ENCODE assay signal across 22 mouse cellular contexts in genomic region chr3:69283085-69283847, GRCm38 (mm10). TPM values are rescaled to one million over a fixed set of nuclear protein-coding genes. Genes with fewer than 3 reads are reported as not detected.
DNase-seq lines count a peak whose midpoint lies in the region; ATAC-seq and TF ChIP-seq lines count a peak whose summit lies in the region.
"Had no signal": no experiment of that assay in that cellular context is flagged by ENCODE, and none has a peak within 500 bp of the region (broad histone marks: within the 10 kb centered on the region; RNA-seq: fewer than 3 reads in every experiment).

No protein-coding gene starts in this region.

- H3K9me3 ChIP-seq in liver, embryonic 16.5 days (replicated peaks; ENCODE audit: control insufficient read depth, low read length): no peaks in the 10 kb centered on the region; the same call in 1 of the 2 replicates
- H3K9me3 ChIP-seq in liver, embryonic 12.5 days (replicated peaks): no peaks in the 10 kb centered on the region
- no peaks in the 10 kb centered on the region for H3K9me3 ChIP-seq in forebrain, embryonic 13.5 days (replicated peaks)
- H3K9me3 ChIP-seq in kidney, embryonic 14.5 days (ENCODE audit: control insufficient read depth, low read length): no peaks in the 10 kb centered on the region
- H3K9me3 ChIP-seq: heart, embryonic 10.5 days; kidney, embryonic 15.5 days; neural tube, embryonic 12.5 days had no signal

- no peak for TF ChIP-seq CTCF in brain, embryonic 14.5 days (IDR thresholded peaks at IDR 0.05; ENCODE audit: borderline replicate concordance, extremely low read depth, insufficient read depth, insufficient read length)

- WGBS in liver, embryonic 16.5 days (ENCODE audit: insufficient replicate concordance): 57% methylated on average over 7 of the region's 7 CpGs
- 66% methylated on average over 7 of the region's 7 CpGs for WGBS in liver, embryonic 12.5 days (ENCODE audit: insufficient replicate concordance)
- 27% methylated on average over 7 of the region's 7 CpGs for WGBS in forebrain, embryonic 13.5 days
- WGBS in kidney, embryonic 14.5 days: 71% methylated on average over 7 of the region's 7 CpGs

- H3K9ac ChIP-seq in liver, embryonic 16.5 days (ENCODE audit: low read depth, low read length): no peak overlapping the region
- no peak overlapping the region for H3K9ac ChIP-seq in liver, embryonic 12.5 days
- no peak overlapping the region for H3K9ac ChIP-seq in forebrain, embryonic 13.5 days
- H3K9ac ChIP-seq in kidney, embryonic 14.5 days (ENCODE audit: low read depth, low read length): no peak overlapping the region
- H3K9ac ChIP-seq: hindbrain, embryonic 14.5 days; kidney, embryonic 15.5 days; liver, embryonic 14.5 days; neural tube, embryonic 12.5 days had no signal

- H3K4me2 ChIP-seq in liver, embryonic 16.5 days (ENCODE audit: low read depth, low read length): no peak overlapping the region
- no peak overlapping the region for H3K4me2 ChIP-seq in liver, embryonic 12.5 days
- no peak overlapping the region for H3K4me2 ChIP-seq in forebrain, embryonic 13.5 days
- no peak overlapping the region for H3K4me2 ChIP-seq in kidney, embryonic 14.5 days (replicated peaks; ENCODE audit: low read depth, low read length)
- H3K4me2 ChIP-seq: hindbrain, embryonic 14.5 days; kidney, embryonic 15.5 days; neural tube, embryonic 12.5 days had no signal

- no peak for TF ChIP-seq POLR2A in brain, embryonic 14.5 days (IDR thresholded peaks at IDR 0.05; ENCODE audit: borderline replicate concordance, extremely low read depth, insufficient read depth, insufficient read length, poor library complexity, severe bottlenecking)

- no peaks in the 10 kb centered on the region for H3K27me3 ChIP-seq in liver, embryonic 16.5 days (ENCODE audit: control insufficient read depth, insufficient read depth, low read depth, low read length)
- H3K27me3 ChIP-seq in liver, embryonic 12.5 days (replicated peaks): no peaks in the 10 kb centered on the region
- H3K27me3 ChIP-seq in forebrain, embryonic 13.5 days: no peaks in the 10 kb centered on the region
- no peaks in the 10 kb centered on the region for H3K27me3 ChIP-seq in kidney, embryonic 14.5 days (ENCODE audit: control insufficient read depth, insufficient read depth, low read length)
- H3K27me3 ChIP-seq: kidney, embryonic 15.5 days; neural tube, embryonic 12.5 days had no signal

- no peaks in the 10 kb centered on the region for H3K36me3 ChIP-seq in liver, embryonic 16.5 days (ENCODE audit: control insufficient read depth, insufficient read depth)
- no peaks in the 10 kb centered on the region for H3K36me3 ChIP-seq in liver, embryonic 12.5 days
- H3K36me3 ChIP-seq in forebrain, embryonic 13.5 days (ENCODE audit: poor library complexity, severe bottlenecking): no peaks in the 10 kb centered on the region
- no peaks in the 10 kb centered on the region for H3K36me3 ChIP-seq in kidney, embryonic 14.5 days (ENCODE audit: control insufficient read depth, insufficient read depth, low read length)
- H3K36me3 ChIP-seq: heart, embryonic 10.5 days; kidney, embryonic 15.5 days; neural tube, embryonic 12.5 days had no signal

- no peaks in the 10 kb centered on the region for H3K4me1 ChIP-seq in liver, embryonic 16.5 days (ENCODE audit: control insufficient read depth, low read depth, low read length)
- no peaks in the 10 kb centered on the region for H3K4me1 ChIP-seq in liver, embryonic 12.5 days
- H3K4me1 ChIP-seq in forebrain, embryonic 13.5 days: peaks cover 21% of the 10 kb centered on the region
- H3K4me1 ChIP-seq in kidney, embryonic 14.5 days (ENCODE audit: control insufficient read depth, insufficient read depth, low read length): no peaks in the 10 kb centered on the region
- H3K4me1 ChIP-seq: heart, embryonic 10.5 days; kidney, embryonic 15.5 days had no signal

- peak overlapping the region; percentile 18; the same call in 1 of the 2 replicates for H3K27ac ChIP-seq in liver, embryonic 16.5 days (ENCODE audit: low read length)
- H3K27ac ChIP-seq in liver, embryonic 12.5 days: no peak overlapping the region
- H3K27ac ChIP-seq in forebrain, embryonic 13.5 days: peak overlapping the region; percentile 32; the same call in 1 of the 2 replicates
- H3K27ac ChIP-seq in kidney, embryonic 14.5 days (ENCODE audit: low read depth, low read length): no peak overlapping the region
- H3K27ac ChIP-seq: heart, embryonic 10.5 days; hindbrain, embryonic 14.5 days; kidney, embryonic 15.5 days; left cerebral cortex, adult 2 months; liver, embryonic 14.5 days; neural tube, embryonic 12.5 days had no signal

- H3K4me3 ChIP-seq in liver, embryonic 16.5 days (ENCODE audit: low read depth, low read length): no peak overlapping the region
- H3K4me3 ChIP-seq in liver, embryonic 12.5 days: no peak overlapping the region
- H3K4me3 ChIP-seq in forebrain, embryonic 13.5 days: no peak overlapping the region
- H3K4me3 ChIP-seq in kidney, embryonic 14.5 days (ENCODE audit: low read length): no peak overlapping the region
- H3K4me3 ChIP-seq: erythroblast, embryonic 14.5 days; heart, embryonic 10.5 days; kidney, embryonic 15.5 days; left cerebral cortex, adult 2 months; neural tube, embryonic 12.5 days had no signal

- ATAC-seq in frontal cortex, adult (ENCODE audit: low TSS enrichment): 0 out of 2 replicates have a peak, but pooled peaks have one; percentile 21
- no peak for ATAC-seq in liver, embryonic 16.5 days (ENCODE audit: low read depth)
- no peak for ATAC-seq in liver, embryonic 12.5 days
- peak; percentile 70; the same call in 1 of the 2 replicates for ATAC-seq in forebrain, embryonic 13.5 days
- ATAC-seq in kidney, embryonic 14.5 days (ENCODE audit: low FRiP score, low TSS enrichment): no peak
- ATAC-seq: intestine, embryonic 16.5 days had no signal

- DNase-seq in frontal cortex, adult 2 months (ENCODE audit: extremely low spot score in 1 of 2, low spot score in 1 of 2): no peak
- peak; percentile 83 for DNase-seq in brain, embryonic 14.5 days (ENCODE audit: low read depth)
- DNase-seq: adrenal gland, adult 2 months; cerebellum, adult 18-20 months; gastrocnemius, postnatal 36 days; heart, postnatal 10 days; kidney, postnatal 4 days; lung, postnatal 14 days; thymus, postnatal 4 days had no signal

RNA-seq across cellular contexts. Expression of gene Ppm1l, which starts 33.4 kb away (rescaled TPM):
- 29.5 and 32.2 TPM in 2 replicates for polyA plus RNA-seq in frontal cortex, adult 2 months (2012; rRNA removed)
- polyA plus RNA-seq in liver, embryonic 16.5 days (2015; fragmentation: Nextera tagmentation; extraction: Ambion mirVana): 4.1 and 4.6 TPM in 2 replicates
- polyA plus RNA-seq in liver, embryonic 12.5 days (2016; fragmentation: Nextera tagmentation; extraction: Ambion mirVana): 7.2 and 7.4 TPM in 2 replicates
- polyA plus RNA-seq in brain, embryonic 14.5 days (2012; rRNA removed): 13.4 and 21.4 TPM in 2 replicates
- polyA plus RNA-seq in forebrain, embryonic 13.5 days (2015; fragmentation: Nextera tagmentation; extraction: Ambion mirVana): 21.1 and 21.4 TPM in 2 replicates
- polyA plus RNA-seq in kidney, embryonic 14.5 days (2014; fragmentation: Nextera tagmentation; extraction: Ambion mirVana): 4.8 and 6.7 TPM in 2 replicates

Comparison
In these comparisons a context has a peak if more than half of its experiments do, and no peak if none do; other contexts are left out.
1. H3K27ac ChIP-seq: peak in liver, embryonic 16.5 days (single experiment) and forebrain, embryonic 13.5 days (single experiment); none in liver, embryonic 12.5 days (single experiment) and kidney, embryonic 14.5 days (single experiment).
2. ATAC-seq: peak in frontal cortex, adult (single experiment) and forebrain, embryonic 13.5 days (single experiment); none in liver, embryonic 16.5 days (single experiment), liver, embryonic 12.5 days (single experiment) and kidney, embryonic 14.5 days (single experiment).